Mouse (Mus musculus): ENCODE data around the gene Lin7c. TPM values are rescaled to one million over a fixed set of nuclear protein-coding genes. Genes with fewer than 3 reads are reported as not detected.

The Lin7c gene
- polyA plus RNA-seq, 1 experiment from 2014 or later, result 44.4 TPM

GRCm38 (mm10) chr2:109909122-109909521 is 18.5 kb downstream of the Lin7c start:
- H3K4me1 ChIP-seq (replicated peaks; ENCODE audit: control insufficient read depth, insufficient read depth, low read length), result no peaks in the 10 kb centered on the region
- WGBS, result 44% methylated on average over 2 of the region's 2 CpGs
- H3K4me3 ChIP-seq (ENCODE audit: low read depth, low read length), result no peak overlapping the region
- H3K27me3 ChIP-seq (replicated peaks; ENCODE audit: control insufficient read depth, insufficient read depth, low read length), result no peaks in the 10 kb centered on the region
- peak; percentile 74 for ATAC-seq (replicated peaks; ENCODE audit: low FRiP score)
- H3K9me3 ChIP-seq (ENCODE audit: control insufficient read depth, low read length), result no peaks in the 10 kb centered on the region
- no peak for DNase-seq (ENCODE audit: low spot score)
- no peaks in the 10 kb centered on the region for H3K36me3 ChIP-seq (ENCODE audit: control insufficient read depth, insufficient read depth, low read length)
- H3K4me2 ChIP-seq, result no peak overlapping the region
- H3K27ac ChIP-seq (ENCODE audit: low read depth, low read length), result no peak overlapping the region
- no peak overlapping the region for H3K9ac ChIP-seq (ENCODE audit: low read depth, low read length)

- Histone ChIP-seq H3K27ac (ENCODE audit: low read depth, low read length) (no peak overlapping the region), H3K4me3 (ENCODE audit: low read depth, low read length) (no peak overlapping the region), H3K4me2 (no peak overlapping the region), H3K4me1 (replicated peaks; ENCODE audit: control insufficient read depth, insufficient read depth, low read length) (no peaks in the 10 kb centered on the region; the same call in 1 of the 2 replicates), H3K9me3 (ENCODE audit: control insufficient read depth, low read length) (no peaks in the 10 kb centered on the region), H3K36me3 (ENCODE audit: control insufficient read depth, insufficient read depth, low read length) (no peaks in the 10 kb centered on the region), H3K27me3 (replicated peaks; ENCODE audit: control insufficient read depth, insufficient read depth, low read length) (no peaks in the 10 kb centered on the region), H3K9ac (ENCODE audit: low read depth, low read length) (no peak overlapping the region)
- 89% methylated on average over 8 of the region's 8 CpGs for WGBS
- DNase-seq (ENCODE audit: low spot score) (no peak), ATAC-seq (replicated peaks; ENCODE audit: low FRiP score) (no peak)
Measured at GRCm38 (mm10) chr2:109912216-109912615, 21.6 kb downstream of the Lin7c start.

- no peak overlapping the region for H3K9ac ChIP-seq (ENCODE audit: low read depth, low read length)
- H3K27ac ChIP-seq (ENCODE audit: low read depth, low read length), result no peak overlapping the region
- no peaks in the 10 kb centered on the region for H3K36me3 ChIP-seq (ENCODE audit: control insufficient read depth, insufficient read depth, low read length)
- H3K4me1 ChIP-seq (replicated peaks; ENCODE audit: control insufficient read depth, insufficient read depth, low read length), result no peaks in the 10 kb centered on the region; the same call in 1 of the 2 replicates
- no peak for DNase-seq (ENCODE audit: low spot score)
- H3K4me2 ChIP-seq, result no peak overlapping the region
- H3K9me3 ChIP-seq (ENCODE audit: control insufficient read depth, low read length), result no peaks in the 10 kb centered on the region
- 79% methylated on average over 12 of the region's 12 CpGs for WGBS
- H3K4me3 ChIP-seq (ENCODE audit: low read depth, low read length), result no peak overlapping the region
- ATAC-seq (replicated peaks; ENCODE audit: low FRiP score), result no peak
- no peaks in the 10 kb centered on the region for H3K27me3 ChIP-seq (replicated peaks; ENCODE audit: control insufficient read depth, insufficient read depth, low read length)
Measured at GRCm38 (mm10) chr2:109912766-109913165, 22.1 kb downstream of the Lin7c start.

GRCm38 (mm10) chr2:109913241-109913640 is 22.6 kb downstream of the Lin7c start:
- Histone ChIP-seq H3K27me3 (replicated peaks; ENCODE audit: control insufficient read depth, insufficient read depth, low read length) (no peaks in the 10 kb centered on the region), H3K9me3 (ENCODE audit: control insufficient read depth, low read length) (no peaks in the 10 kb centered on the region), H3K4me1 (replicated peaks; ENCODE audit: control insufficient read depth, insufficient read depth, low read length) (no peaks in the 10 kb centered on the region; the same call in 1 of the 2 replicates), H3K4me3 (ENCODE audit: low read depth, low read length) (no peak overlapping the region), H3K9ac (ENCODE audit: low read depth, low read length) (no peak overlapping the region), H3K27ac (ENCODE audit: low read depth, low read length) (no peak overlapping the region), H3K4me2 (no peak overlapping the region), H3K36me3 (ENCODE audit: control insufficient read depth, insufficient read depth, low read length) (no peaks in the 10 kb centered on the region)
- 47% methylated on average over 8 of the region's 8 CpGs for WGBS
- ATAC-seq (replicated peaks; ENCODE audit: low FRiP score), result no peak
- DNase-seq (ENCODE audit: low spot score), result no peak

GRCm38 (mm10) chr2:109914601-109915000 is 23.9 kb downstream of the Lin7c start:
- H3K27ac ChIP-seq (ENCODE audit: low read depth, low read length), result no peak overlapping the region
- H3K36me3 ChIP-seq (ENCODE audit: control insufficient read depth, insufficient read depth, low read length), result no peaks in the 10 kb centered on the region
- no peak overlapping the region for H3K9ac ChIP-seq (ENCODE audit: low read depth, low read length)
- no peaks in the 10 kb centered on the region for H3K9me3 ChIP-seq (ENCODE audit: control insufficient read depth, low read length)
- H3K27me3 ChIP-seq (replicated peaks; ENCODE audit: control insufficient read depth, insufficient read depth, low read length), result no peaks in the 10 kb centered on the region
- no peak overlapping the region for H3K4me3 ChIP-seq (ENCODE audit: low read depth, low read length)
- H3K4me2 ChIP-seq, result no peak overlapping the region
- ATAC-seq (replicated peaks; ENCODE audit: low FRiP score), result no peak
- no peak for DNase-seq (ENCODE audit: low spot score)
- peaks cover 12% of the 10 kb centered on the region for H3K4me1 ChIP-seq (replicated peaks; ENCODE audit: control insufficient read depth, insufficient read depth, low read length)

GRCm38 (mm10) chr2:109916782-109917495 is 26.3 kb downstream of the Lin7c start:
- DNase-seq (ENCODE audit: low spot score), result no peak
- no peak overlapping the region for H3K27ac ChIP-seq (ENCODE audit: low read depth, low read length)
- H3K27me3 ChIP-seq (replicated peaks; ENCODE audit: control insufficient read depth, insufficient read depth, low read length), result no peaks in the 10 kb centered on the region
- H3K4me1 ChIP-seq (replicated peaks; ENCODE audit: control insufficient read depth, insufficient read depth, low read length), result peaks cover 29% of the 10 kb centered on the region
- H3K9me3 ChIP-seq (ENCODE audit: control insufficient read depth, low read length), result no peaks in the 10 kb centered on the region
- peak overlapping the region; percentile 96 for H3K4me2 ChIP-seq
- ATAC-seq (replicated peaks; ENCODE audit: low FRiP score), result no peak; the same call in 1 of the 2 replicates
- WGBS, result 5% methylated on average over 11 of the region's 11 CpGs
- no peak overlapping the region; the same call in 1 of the 2 replicates for H3K9ac ChIP-seq (ENCODE audit: low read depth, low read length)
- H3K4me3 ChIP-seq (ENCODE audit: low read depth, low read length), result peak overlapping the region; percentile 92
- no peaks in the 10 kb centered on the region for H3K36me3 ChIP-seq (ENCODE audit: control insufficient read depth, insufficient read depth, low read length)

- Histone ChIP-seq H3K27ac (ENCODE audit: low read depth, low read length) (peak within 1 kb of the TSS; percentile 97), H3K4me2 (peak within 1 kb of the TSS; percentile 96), H3K27me3 (replicated peaks; ENCODE audit: control insufficient read depth, insufficient read depth, low read length) (no peaks in the 10 kb centered on the region), H3K4me3 (ENCODE audit: low read depth, low read length) (peak within 1 kb of the TSS; percentile 92), H3K9ac (ENCODE audit: low read depth, low read length) (peak within 1 kb of the TSS; percentile 93), H3K4me1 (replicated peaks; ENCODE audit: control insufficient read depth, insufficient read depth, low read length) (peaks cover 29% of the 10 kb centered on the region), H3K36me3 (ENCODE audit: control insufficient read depth, insufficient read depth, low read length) (no peaks in the 10 kb centered on the region), H3K9me3 (ENCODE audit: control insufficient read depth, low read length) (no peaks in the 10 kb centered on the region)
- DNase-seq (ENCODE audit: low spot score) (peak; percentile 95), ATAC-seq (replicated peaks; ENCODE audit: low FRiP score) (peak; percentile 97)
- WGBS, result under 1% methylated on average over 97 of the region's 111 CpGs
Measured at GRCm38 (mm10) chr2:109917496-109918413, 27.1 kb downstream of the Lin7c start, which contains the start of gene Lgr4. TSS of gene Lgr4 (plus strand) at chr2:109917647.

- Histone ChIP-seq H3K36me3 (ENCODE audit: control insufficient read depth, insufficient read depth, low read length) (no peaks in the 10 kb centered on the region), H3K27ac (ENCODE audit: low read depth, low read length) (no peak overlapping the region), H3K4me1 (replicated peaks; ENCODE audit: control insufficient read depth, insufficient read depth, low read length) (peaks cover 29% of the 10 kb centered on the region), H3K9ac (ENCODE audit: low read depth, low read length) (peak overlapping the region; percentile 93), H3K4me2 (peak overlapping the region; percentile 96), H3K4me3 (ENCODE audit: low read depth, low read length) (peak overlapping the region; percentile 92), H3K27me3 (replicated peaks; ENCODE audit: control insufficient read depth, insufficient read depth, low read length) (no peaks in the 10 kb centered on the region), H3K9me3 (ENCODE audit: control insufficient read depth, low read length) (no peaks in the 10 kb centered on the region)
- WGBS, result 13% methylated on average over 22 of the region's 22 CpGs
- ATAC-seq (replicated peaks; ENCODE audit: low FRiP score) (no peak), DNase-seq (ENCODE audit: low spot score) (peak; percentile 53)
Measured at GRCm38 (mm10) chr2:109918592-109919262, 28.1 kb downstream of the Lin7c start.

All from liver, embryonic 11.5 days (tissue).